Mouse (Mus musculus): Measurements from ENCODE around the gene Ndst2. TPM values are rescaled to one million over a fixed set of nuclear protein-coding genes. Genes with fewer than 3 reads are reported as not detected.

Ndst2 gene
- 195 and 204 TPM in 2 replicates for total RNA-seq (2014; fragmentation: Nextera tagmentation)
- 227 and 232 TPM in 2 replicates for total RNA-seq (2017)
- 61.4 and 72.2 TPM in 2 replicates for polyA plus RNA-seq (2012)

GRCm38 (mm10) chr14:20733952-20734774 lies at the start of gene Ndst2:
TSS of gene Ndst2 (minus strand) at chr14:20734562.
- DNase-seq (ENCODE audit: low spot score) (peak; percentile 95), ATAC-seq (ENCODE audit: extremely low read depth, insufficient number of reproducible peaks, low FRiP score, poor library complexity, severe bottlenecking) (peak; percentile 36)
- Histone ChIP-seq H3K4me1 (ENCODE audit: insufficient read depth, low read depth, low read length) (peaks cover 67% of the 10 kb centered on the region), H3K4me3 (ENCODE audit: low read depth, low read length) (peak within 1 kb of the TSS; percentile 96), H3K9me3 (replicated peaks) (no peaks in the 10 kb centered on the region), H3K36me3 (replicated peaks) (peaks cover 76% of the 10 kb centered on the region), H3K27me3 (ENCODE audit: insufficient read depth, low read length) (no peaks in the 10 kb centered on the region)
- TF ChIP-seq GATA1 (IDR thresholded peaks at IDR 0.05; ENCODE audit: borderline replicate concordance, low read length), result no peak
- TF ChIP-seq TAL1 (conservative IDR thresholded peaks at IDR 0.05; ENCODE audit: low read depth, low read length), result no peak
- no peak for TF ChIP-seq GATA2 (IDR thresholded peaks at IDR 0.05; ENCODE audit: borderline replicate concordance, low read depth, low read length)
- TF ChIP-seq CTCF (IDR thresholded peaks at IDR 0.05; ENCODE audit: low read depth, low read length), result no peak
- TF ChIP-seq POLR2AphosphoS5 (IDR thresholded peaks at IDR 0.05; ENCODE audit: insufficient replicate concordance, low read depth, low read length), result no peak

GRCm38 (mm10) chr14:20783526-20783925 lies 49.2 kb upstream of the Ndst2 start:
- H3K9me3 ChIP-seq (replicated peaks), result no peaks in the 10 kb centered on the region
- DNase-seq (ENCODE audit: low spot score), result no peak
- H3K4me3 ChIP-seq (ENCODE audit: low read depth, low read length), result no peak overlapping the region
- peaks cover 98% of the 10 kb centered on the region for H3K36me3 ChIP-seq (replicated peaks)
- peaks cover 42% of the 10 kb centered on the region for H3K4me1 ChIP-seq (ENCODE audit: insufficient read depth, low read depth, low read length)
- H3K27me3 ChIP-seq (ENCODE audit: insufficient read depth, low read length), result no peaks in the 10 kb centered on the region
- no peak for ATAC-seq (ENCODE audit: extremely low read depth, insufficient number of reproducible peaks, low FRiP score, poor library complexity, severe bottlenecking)
- TF ChIP-seq TAL1 (conservative IDR thresholded peaks at IDR 0.05; ENCODE audit: low read depth, low read length) (no peak), CTCF (IDR thresholded peaks at IDR 0.05; ENCODE audit: low read depth, low read length) (no peak), GATA1 (IDR thresholded peaks at IDR 0.05; ENCODE audit: borderline replicate concordance, low read length) (no peak), POLR2AphosphoS5 (IDR thresholded peaks at IDR 0.05; ENCODE audit: insufficient replicate concordance, low read depth, low read length) (no peak), GATA2 (IDR thresholded peaks at IDR 0.05; ENCODE audit: borderline replicate concordance, low read depth, low read length) (no peak)

- no peaks in the 10 kb centered on the region for H3K9me3 ChIP-seq (replicated peaks)
- TF ChIP-seq POLR2AphosphoS5 (IDR thresholded peaks at IDR 0.05; ENCODE audit: insufficient replicate concordance, low read depth, low read length) (no peak), GATA2 (IDR thresholded peaks at IDR 0.05; ENCODE audit: borderline replicate concordance, low read depth, low read length) (no peak), CTCF (IDR thresholded peaks at IDR 0.05; ENCODE audit: low read depth, low read length) (no peak), GATA1 (IDR thresholded peaks at IDR 0.05; ENCODE audit: borderline replicate concordance, low read length) (no peak), TAL1 (conservative IDR thresholded peaks at IDR 0.05; ENCODE audit: low read depth, low read length) (no peak)
- ATAC-seq (ENCODE audit: extremely low read depth, insufficient number of reproducible peaks, low FRiP score, poor library complexity, severe bottlenecking), result no peak
- peaks cover 98% of the 10 kb centered on the region for H3K36me3 ChIP-seq (replicated peaks)
- H3K4me1 ChIP-seq (ENCODE audit: insufficient read depth, low read depth, low read length), result peaks cover 37% of the 10 kb centered on the region
- H3K27me3 ChIP-seq (ENCODE audit: insufficient read depth, low read length), result no peaks in the 10 kb centered on the region
- DNase-seq (ENCODE audit: low spot score), result no peak
- H3K4me3 ChIP-seq (ENCODE audit: low read depth, low read length), result no peak overlapping the region
These were observed 48.5 kb upstream of the Ndst2 start for GRCm38 (mm10) chr14:20782860-20783259.

- TF ChIP-seq GATA2 (IDR thresholded peaks at IDR 0.05; ENCODE audit: borderline replicate concordance, low read depth, low read length) (no peak), TAL1 (conservative IDR thresholded peaks at IDR 0.05; ENCODE audit: low read depth, low read length) (no peak), POLR2AphosphoS5 (IDR thresholded peaks at IDR 0.05; ENCODE audit: insufficient replicate concordance, low read depth, low read length) (no peak), GATA1 (IDR thresholded peaks at IDR 0.05; ENCODE audit: borderline replicate concordance, low read length) (no peak), CTCF (IDR thresholded peaks at IDR 0.05; ENCODE audit: low read depth, low read length) (no peak)
- peaks cover 96% of the 10 kb centered on the region for H3K36me3 ChIP-seq (replicated peaks)
- H3K9me3 ChIP-seq (replicated peaks), result no peaks in the 10 kb centered on the region
- no peak for ATAC-seq (ENCODE audit: extremely low read depth, insufficient number of reproducible peaks, low FRiP score, poor library complexity, severe bottlenecking)
- no peaks in the 10 kb centered on the region for H3K27me3 ChIP-seq (ENCODE audit: insufficient read depth, low read length)
- H3K4me3 ChIP-seq (ENCODE audit: low read depth, low read length), result no peak overlapping the region
- no peak for DNase-seq (ENCODE audit: low spot score)
- peaks cover 14% of the 10 kb centered on the region for H3K4me1 ChIP-seq (ENCODE audit: insufficient read depth, low read depth, low read length)
These were observed 45.9 kb upstream of the Ndst2 start for GRCm38 (mm10) chr14:20780217-20780616.

GRCm38 (mm10) chr14:20778496-20778895 lies 44.1 kb upstream of the Ndst2 start:
- H3K4me3 ChIP-seq (ENCODE audit: low read depth, low read length), result no peak overlapping the region
- H3K27me3 ChIP-seq (ENCODE audit: insufficient read depth, low read length), result no peaks in the 10 kb centered on the region
- H3K4me1 ChIP-seq (ENCODE audit: insufficient read depth, low read depth, low read length), result peaks cover 5% of the 10 kb centered on the region; the same call in 1 of the 2 replicates
- ATAC-seq (ENCODE audit: extremely low read depth, insufficient number of reproducible peaks, low FRiP score, poor library complexity, severe bottlenecking), result no peak
- peaks cover 94% of the 10 kb centered on the region for H3K36me3 ChIP-seq (replicated peaks)
- no peak for TF ChIP-seq GATA1 (IDR thresholded peaks at IDR 0.05; ENCODE audit: borderline replicate concordance, low read length)
- no peak for TF ChIP-seq GATA2 (IDR thresholded peaks at IDR 0.05; ENCODE audit: borderline replicate concordance, low read depth, low read length)
- TF ChIP-seq TAL1 (conservative IDR thresholded peaks at IDR 0.05; ENCODE audit: low read depth, low read length), result no peak
- no peak for TF ChIP-seq CTCF (IDR thresholded peaks at IDR 0.05; ENCODE audit: low read depth, low read length)
- TF ChIP-seq POLR2AphosphoS5 (IDR thresholded peaks at IDR 0.05; ENCODE audit: insufficient replicate concordance, low read depth, low read length), result no peak
- no peak for DNase-seq (ENCODE audit: low spot score)
- H3K9me3 ChIP-seq (replicated peaks), result no peaks in the 10 kb centered on the region

- H3K4me3 ChIP-seq (ENCODE audit: low read depth, low read length), result no peak overlapping the region
- H3K27me3 ChIP-seq (ENCODE audit: insufficient read depth, low read length), result no peaks in the 10 kb centered on the region
- H3K9me3 ChIP-seq (replicated peaks), result no peaks in the 10 kb centered on the region
- H3K36me3 ChIP-seq (replicated peaks), result peaks cover 92% of the 10 kb centered on the region
- TF ChIP-seq GATA1 (IDR thresholded peaks at IDR 0.05; ENCODE audit: borderline replicate concordance, low read length) (no peak), POLR2AphosphoS5 (IDR thresholded peaks at IDR 0.05; ENCODE audit: insufficient replicate concordance, low read depth, low read length) (no peak), TAL1 (conservative IDR thresholded peaks at IDR 0.05; ENCODE audit: low read depth, low read length) (no peak), GATA2 (IDR thresholded peaks at IDR 0.05; ENCODE audit: borderline replicate concordance, low read depth, low read length) (no peak), CTCF (IDR thresholded peaks at IDR 0.05; ENCODE audit: low read depth, low read length) (no peak)
- ATAC-seq (ENCODE audit: extremely low read depth, insufficient number of reproducible peaks, low FRiP score, poor library complexity, severe bottlenecking) (no peak), DNase-seq (ENCODE audit: low spot score) (no peak)
- peaks cover 13% of the 10 kb centered on the region for H3K4me1 ChIP-seq (ENCODE audit: insufficient read depth, low read depth, low read length)
These were observed 41.3 kb upstream of the Ndst2 start for GRCm38 (mm10) chr14:20775661-20776060.
